Mouse (Mus musculus) brain, embryonic 18.5 days (tissue): ENCODE results near the gene Cntnap2.
"Not testable (repeated sequence)": the region's sequence is repeated elsewhere in the genome, so short reads cannot be mapped to it uniquely, and the experiment has no call there.

Experiments
- DNase-seq: peaks from one replicate; pipeline ENCODE4 v3.0.0-alpha.2; 2012; ENCODE audit warnings: low read depth, low spot score

Gene Cntnap2

GRCm38 (mm10) chr6:46963693-46964092, 1904.5 kb downstream of the Cntnap2 start:
- no peak for DNase-seq

GRCm38 (mm10) chr6:46972640-46973039, 1913.5 kb downstream of the Cntnap2 start:
- no peak for DNase-seq

- no peak for DNase-seq
Observed at GRCm38 (mm10) chr6:46996010-46996602, 1936.9 kb downstream of the Cntnap2 start.

GRCm38 (mm10) chr6:47004430-47004829, 1945.3 kb downstream of the Cntnap2 start:
- no peak for DNase-seq

GRCm38 (mm10) chr6:47012933-47013332, 1953.8 kb downstream of the Cntnap2 start:
- DNase-seq: no peak

- peak; percentile 82 for DNase-seq
Observed at GRCm38 (mm10) chr6:47013535-47013934, 1954.4 kb downstream of the Cntnap2 start.

GRCm38 (mm10) chr6:47014886-47015586, 1955.9 kb downstream of the Cntnap2 start:
- no peak for DNase-seq

- no peak for DNase-seq
Observed at GRCm38 (mm10) chr6:47026064-47026686, 1967.0 kb downstream of the Cntnap2 start.

GRCm38 (mm10) chr6:47031362-47031761, 1972.2 kb downstream of the Cntnap2 start:
- DNase-seq: no peak

GRCm38 (mm10) chr6:47042602-47043001, 1983.4 kb downstream of the Cntnap2 start:
- DNase-seq: peak; percentile 26

GRCm38 (mm10) chr6:47043586-47043985, 1984.4 kb downstream of the Cntnap2 start:
- no peak for DNase-seq

- DNase-seq: no peak
Observed at GRCm38 (mm10) chr6:47044385-47045200, 1985.4 kb downstream of the Cntnap2 start.

GRCm38 (mm10) chr6:47049051-47049450, 1989.9 kb downstream of the Cntnap2 start:
- DNase-seq: no peak

GRCm38 (mm10) chr6:47050319-47051222, 1991.4 kb downstream of the Cntnap2 start:
- peak; percentile 26 for DNase-seq

- DNase-seq: no peak
Observed at GRCm38 (mm10) chr6:47061341-47061740, 2002.2 kb downstream of the Cntnap2 start.

GRCm38 (mm10) chr6:47089998-47090397, 2030.8 kb downstream of the Cntnap2 start:
- no peak for DNase-seq

GRCm38 (mm10) chr6:47104951-47105350, 2045.8 kb downstream of the Cntnap2 start:
- no peak for DNase-seq

- DNase-seq: no peak
Observed at GRCm38 (mm10) chr6:47109582-47110220, 2050.5 kb downstream of the Cntnap2 start.

GRCm38 (mm10) chr6:47134063-47134462, 2074.9 kb downstream of the Cntnap2 start:
- not testable (repeated sequence) for DNase-seq

GRCm38 (mm10) chr6:47153018-47153417, 2093.9 kb downstream of the Cntnap2 start:
- not testable (repeated sequence) for DNase-seq
